Mouse (Mus musculus): ENCODE results near the gene Adgrb3.

DNA sequence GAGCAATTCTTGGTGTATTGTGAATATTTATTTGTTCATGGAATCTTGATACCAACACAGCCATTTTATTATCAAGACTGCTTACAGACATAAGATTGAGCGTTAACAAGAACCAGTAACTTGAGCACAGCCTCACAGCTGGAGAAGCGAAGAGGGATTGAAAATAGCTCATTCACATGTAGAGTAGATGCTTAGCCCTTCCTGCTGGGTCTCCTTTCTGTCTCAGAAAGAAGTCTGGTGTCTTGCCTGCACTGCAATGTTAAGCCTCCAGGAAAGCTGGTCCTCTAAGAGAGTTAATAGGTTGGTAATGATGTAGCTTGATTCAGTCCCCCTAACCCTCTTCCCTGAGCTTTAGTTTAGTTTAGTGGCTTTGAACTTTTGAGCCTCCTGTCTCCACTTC lies 519.4 kb downstream of the Adgrb3 start:
- TF ChIP-seq CTCF (IDR thresholded peaks at IDR 0.05; ENCODE audit: low read depth) (no peak), EP300 (IDR thresholded peaks at IDR 0.05; ENCODE audit: low read depth) (no peak)

All from heart, postnatal 0 days (tissue).